Mouse (Mus musculus) heart, embryonic 16.5 days (tissue): Measurements from ENCODE around the gene Galp. TPM values are rescaled to one million over a fixed set of nuclear protein-coding genes. Genes with fewer than 3 reads are reported as not detected.
"Not testable (repeated sequence)": the region's sequence is repeated elsewhere in the genome, so short reads cannot be mapped to it uniquely, and the experiment has no call there.

ENCODE experiments used
- ATAC-seq: fragments of 200-750 bp; cut with Nextera tagmentation; replicated peaks from 2 replicates; pipeline ENCODE4 v1.8.0; 2017; ENCODE audit warnings: moderate number of reproducible peaks; ENCODE audit not compliant: insufficient read depth, low FRiP score; ENCODE audit errors: extremely low read depth
- H3K27ac ChIP-seq: fragments of 300-500 bp; sonication (generic); 2 replicates; pipeline ENCODE4 v1.5.1; 2014; ENCODE audit warnings: mild to moderate bottlenecking, low read length, control low read depth, moderate library complexity
- H3K27me3 ChIP-seq: fragments of 300-500 bp; sonication (generic); 2 replicates; pipeline ENCODE4 v1.6.1; 2014; ENCODE audit warnings: low read length, mixed read lengths; ENCODE audit not compliant: control insufficient read depth, insufficient read depth
- H3K36me3 ChIP-seq: fragments of 300-500 bp; sonication (generic); 2 replicates; pipeline ENCODE4 v1.6.1; 2014; ENCODE audit not compliant: control insufficient read depth, insufficient read depth
- H3K4me1 ChIP-seq: fragments of 300-500 bp; sonication (generic); 2 replicates; pipeline ENCODE4 v1.6.1; 2014; ENCODE audit warnings: low read length, mixed read lengths; ENCODE audit not compliant: control insufficient read depth, insufficient read depth
- H3K4me2 ChIP-seq: fragments of 300-500 bp; sonication (generic); 2 replicates; pipeline ENCODE4 v1.6.1; 2014; ENCODE audit warnings: low read depth, mild to moderate bottlenecking, control low read depth, low read length
- H3K4me3 ChIP-seq: fragments of 300-500 bp; sonication (generic); 2 replicates; pipeline ENCODE4 v1.5.1; 2014; ENCODE audit warnings: mild to moderate bottlenecking, control low read depth, low read length
- H3K9ac ChIP-seq: fragments of 300-500 bp; sonication (generic); 2 replicates; pipeline ENCODE4 v1.6.1; 2014; ENCODE audit warnings: low read length, control low read depth
- H3K9me3 ChIP-seq: fragments of 300-500 bp; sonication (generic); replicated peaks from 2 replicates; pipeline ENCODE4 v1.6.1; 2016; ENCODE audit warnings: low read length; ENCODE audit not compliant: control insufficient read depth
- WGBS: fragments of 180-500 bp; shearing (Covaris S2); extraction: QIAGEN DNeasy Blood & Tissue Kit; methylation state at CpG from one replicate; pipeline ENCODE4 v1.1.7; 2014; 5-methylcytosine and 5-hydroxymethylcytosine counted together
- polyA plus RNA-seq: library from polyadenylated mRNA; unstranded; fragments of >200 nt; fragmentation: Nextera tagmentation; extraction: Ambion mirVana; gene quantifications from 2 replicates; pipeline ENCODE4 v1.2.1, GENCODE M21; 2015

Gene Galp
- polyA plus RNA-seq, 1 experiment from 2014 or later = not detected

- H3K9ac ChIP-seq = no peak overlapping the region
- H3K4me2 ChIP-seq = no peak overlapping the region
- no peak overlapping the region for H3K4me3 ChIP-seq
- H3K36me3 ChIP-seq = no peaks in the 10 kb centered on the region
- H3K27ac ChIP-seq = no peak overlapping the region
- 38% methylated on average over 5 of the region's 5 CpGs for WGBS
- no peak for ATAC-seq
- no peaks in the 10 kb centered on the region for H3K27me3 ChIP-seq
- H3K4me1 ChIP-seq = no peaks in the 10 kb centered on the region
- peaks cover 9% of the 10 kb centered on the region for H3K9me3 ChIP-seq
Observed at GRCm38 (mm10) chr7:6213144-6213543, 16.3 kb downstream of the Galp start.

DNA sequence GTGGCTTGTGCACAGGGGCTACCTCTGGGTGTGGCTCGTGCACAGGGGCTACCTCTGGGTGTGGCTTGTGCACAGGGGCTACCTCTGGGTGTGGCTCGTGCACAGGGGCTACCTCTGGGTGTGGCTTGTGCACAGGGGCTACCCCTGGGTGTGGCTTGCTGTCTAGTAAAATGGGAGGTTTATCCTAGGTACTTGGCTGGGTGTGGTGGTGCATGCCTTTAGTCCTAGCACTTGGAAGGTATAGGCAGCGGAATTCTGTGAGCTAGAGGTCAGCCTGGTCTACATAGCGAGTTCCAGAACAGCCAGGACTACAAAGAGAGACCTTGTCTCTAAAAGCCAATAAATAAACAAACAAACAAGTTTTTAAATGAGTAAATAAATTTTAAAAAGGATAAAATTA is 17.8 kb downstream of the Galp start:
- H3K27ac ChIP-seq, H3K4me3 ChIP-seq, H3K4me2 ChIP-seq, H3K36me3 ChIP-seq, H3K4me1 ChIP-seq, H3K9me3 ChIP-seq, H3K9ac ChIP-seq, H3K27me3 ChIP-seq, ATAC-seq: not testable (repeated sequence)
- WGBS = 52% methylated on average over 4 of the region's 4 CpGs

DNA sequence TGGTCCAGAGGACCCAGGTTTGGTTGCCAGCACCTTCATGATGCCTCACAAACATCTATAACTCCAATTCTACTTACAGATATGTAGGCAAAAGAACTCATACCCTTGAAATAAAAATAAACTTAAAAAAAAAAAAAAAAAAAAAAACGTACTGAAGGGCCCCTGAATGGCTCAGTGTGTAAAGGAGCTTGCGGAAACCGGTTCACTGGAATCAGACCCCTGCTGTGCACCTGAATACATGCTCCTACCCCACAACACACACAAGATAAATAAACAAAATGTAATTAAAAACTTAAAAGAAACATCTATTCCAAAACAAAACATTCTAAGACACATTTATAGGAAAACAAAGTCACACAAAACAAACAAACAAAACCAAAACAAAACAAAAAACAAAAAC is 23.3 kb downstream of the Galp start:
- Histone ChIP-seq H3K27me3 (no peaks in the 10 kb centered on the region), H3K9ac (no peak overlapping the region), H3K9me3 (peaks cover 5% of the 10 kb centered on the region), H3K36me3 (no peaks in the 10 kb centered on the region), H3K4me3 (no peak overlapping the region), H3K27ac (no peak overlapping the region), H3K4me1 (no peaks in the 10 kb centered on the region), H3K4me2 (no peak overlapping the region)
- ATAC-seq = no peak
- WGBS = 56% methylated on average over 3 of the region's 3 CpGs

DNA sequence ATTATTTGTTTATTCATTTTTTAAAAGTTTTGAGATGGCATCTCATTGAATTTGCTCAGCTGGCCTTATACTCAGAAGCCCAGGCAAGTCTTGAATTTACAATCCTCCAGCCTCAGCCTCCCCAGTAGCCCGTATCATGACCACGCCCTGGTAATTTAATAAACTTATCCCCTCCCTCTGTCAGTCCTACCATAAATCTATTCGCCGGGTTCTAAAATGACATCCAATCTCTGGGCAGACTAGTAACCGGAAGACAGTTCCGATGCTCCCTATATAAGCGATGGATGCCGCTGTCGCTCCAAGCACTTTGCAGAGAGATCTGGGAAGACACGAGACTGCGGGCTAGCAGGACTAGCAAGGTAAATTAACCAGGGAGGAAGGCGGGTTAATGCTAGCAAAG is 25.1 kb downstream of the Galp start, which contains the start of gene Zscan5b:
Gene Zscan5b (plus strand): TSS at position 301 of the 400 bp plus-strand sequence.
- Histone ChIP-seq H3K9ac (no peak within 1 kb of the TSS), H3K27me3 (no peaks in the 10 kb centered on the region), H3K36me3 (no peaks in the 10 kb centered on the region), H3K4me2 (no peak within 1 kb of the TSS), H3K9me3 (peaks cover under 1% of the 10 kb centered on the region; the same call in 1 of the 2 replicates), H3K4me1 (no peaks in the 10 kb centered on the region), H3K4me3 (no peak within 1 kb of the TSS), H3K27ac (no peak within 1 kb of the TSS)
- 90% methylated on average over 12 of the region's 12 CpGs for WGBS
- no peak for ATAC-seq

GRCm38 (mm10) chr7:6228491-6228890 is 31.6 kb downstream of the Galp start:
- H3K4me3 ChIP-seq, H3K9ac ChIP-seq, H3K4me1 ChIP-seq, H3K4me2 ChIP-seq, H3K36me3 ChIP-seq, H3K27me3 ChIP-seq, ATAC-seq, H3K9me3 ChIP-seq, H3K27ac ChIP-seq: not testable (repeated sequence)
- WGBS = 51% methylated on average over 8 of the region's 8 CpGs

DNA sequence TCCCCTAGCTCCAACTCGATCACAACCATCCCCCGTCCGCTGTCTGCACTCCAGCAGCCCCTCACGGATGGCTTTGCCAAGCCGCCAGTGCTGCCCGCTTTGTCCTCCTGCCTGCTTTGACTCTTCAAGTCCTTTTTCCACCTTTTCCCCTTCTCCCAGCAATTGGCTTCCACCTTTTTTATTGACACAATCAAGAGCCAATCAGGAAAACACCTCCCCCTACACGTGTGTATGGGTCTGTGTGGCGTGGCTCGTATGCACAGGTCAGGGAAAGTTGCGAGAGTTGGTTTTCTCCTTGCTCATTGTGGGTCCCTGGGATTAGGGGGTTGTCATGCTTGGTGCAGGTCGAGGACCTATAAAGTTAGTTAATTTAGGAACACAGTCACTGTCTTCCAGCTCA is 42.9 kb downstream of the Galp start:
- 41% methylated on average over 11 of the region's 11 CpGs for WGBS
- no peak overlapping the region for H3K4me3 ChIP-seq
- H3K4me2 ChIP-seq = no peak overlapping the region
- H3K9me3 ChIP-seq = no peaks in the 10 kb centered on the region
- no peak overlapping the region for H3K27ac ChIP-seq
- H3K27me3 ChIP-seq = no peaks in the 10 kb centered on the region
- H3K9ac ChIP-seq = no peak overlapping the region
- ATAC-seq = no peak
- no peaks in the 10 kb centered on the region for H3K36me3 ChIP-seq
- no peaks in the 10 kb centered on the region for H3K4me1 ChIP-seq

DNA sequence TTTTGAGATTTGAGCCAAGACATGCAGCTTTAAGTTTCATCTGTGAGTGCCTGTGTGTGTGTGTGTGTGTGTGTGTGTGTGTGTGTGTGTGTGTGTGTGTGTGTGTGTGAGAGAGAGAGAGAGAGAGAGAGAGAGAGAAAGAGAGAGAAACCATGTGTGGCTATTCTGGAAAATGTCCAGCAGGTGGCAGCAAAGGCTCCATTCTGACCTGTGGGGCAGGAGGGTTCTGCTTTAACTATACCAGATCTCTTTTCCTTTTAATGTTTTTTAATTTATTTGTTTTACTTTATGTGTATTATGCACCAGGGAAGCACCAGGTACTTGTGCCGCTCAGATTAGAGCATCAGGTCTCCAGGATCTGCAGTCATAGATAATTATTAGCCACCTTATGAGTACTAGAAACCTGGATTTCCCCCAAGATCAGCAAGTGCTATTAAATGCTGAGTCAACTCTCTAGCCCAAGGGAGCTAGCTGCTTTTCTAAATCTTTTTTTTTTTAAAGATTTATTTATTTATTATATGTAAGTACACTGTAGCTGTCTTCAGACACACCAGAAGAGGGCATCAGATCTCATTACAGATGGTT is 44.0 kb downstream of the Galp start:
- H3K9me3 ChIP-seq, H3K27ac ChIP-seq, H3K4me1 ChIP-seq, H3K9ac ChIP-seq, H3K36me3 ChIP-seq, H3K4me3 ChIP-seq, ATAC-seq, H3K27me3 ChIP-seq, H3K4me2 ChIP-seq: not testable (repeated sequence)
- WGBS = 18% methylated on average over 1 of the region's 1 CpGs

DNA sequence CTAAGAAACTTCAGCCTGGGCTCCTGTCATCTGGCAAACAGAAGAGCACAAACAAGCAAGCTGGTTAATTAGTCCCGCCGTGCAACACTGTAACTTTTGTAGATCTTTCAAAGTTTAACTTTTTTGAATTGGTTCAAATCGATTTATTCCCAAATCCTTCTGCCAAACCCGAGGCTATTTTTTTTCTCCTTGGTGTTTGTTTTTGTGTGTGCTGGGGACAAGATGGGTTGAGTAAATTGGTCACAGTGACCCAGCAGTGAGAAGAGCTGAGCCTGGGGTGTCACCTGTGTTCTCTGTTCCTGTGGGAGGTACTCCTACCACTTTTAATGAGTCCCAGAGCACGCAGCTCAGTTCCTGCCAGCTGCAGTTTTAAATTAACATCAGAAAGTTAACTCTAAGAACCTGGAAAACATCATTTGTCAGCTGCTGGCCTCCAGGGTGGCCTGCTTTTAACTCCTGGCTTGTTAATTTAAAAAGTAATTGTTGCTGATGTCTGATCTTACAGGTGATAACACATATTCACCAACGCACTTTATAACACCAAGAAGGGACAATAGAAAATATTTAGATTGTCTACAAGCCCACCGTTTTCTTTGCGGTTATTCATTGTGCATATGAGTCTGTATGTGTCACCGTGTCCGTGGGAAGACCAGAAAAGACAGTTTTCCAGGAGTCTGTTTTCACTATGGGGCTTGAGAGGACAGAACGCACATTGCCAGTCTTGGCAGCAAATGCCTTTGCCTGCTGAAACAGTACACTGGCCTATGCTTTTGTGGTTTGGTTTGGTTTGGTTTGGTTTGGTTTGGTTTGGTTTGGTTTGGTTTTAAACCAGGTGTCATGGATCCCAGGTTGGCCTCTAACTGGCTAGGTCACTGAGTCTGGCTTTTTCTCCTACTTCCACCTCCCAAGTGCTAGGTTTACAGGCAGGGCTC is 47.7 kb downstream of the Galp start:
- Histone ChIP-seq H3K9ac (no peak overlapping the region), H3K36me3 (no peaks in the 10 kb centered on the region), H3K4me3 (no peak overlapping the region), H3K27ac (no peak overlapping the region), H3K9me3 (no peaks in the 10 kb centered on the region), H3K4me1 (no peaks in the 10 kb centered on the region), H3K4me2 (no peak overlapping the region), H3K27me3 (no peaks in the 10 kb centered on the region)
- WGBS = 36% methylated on average over 11 of the region's 11 CpGs
- no peak for ATAC-seq

DNA sequence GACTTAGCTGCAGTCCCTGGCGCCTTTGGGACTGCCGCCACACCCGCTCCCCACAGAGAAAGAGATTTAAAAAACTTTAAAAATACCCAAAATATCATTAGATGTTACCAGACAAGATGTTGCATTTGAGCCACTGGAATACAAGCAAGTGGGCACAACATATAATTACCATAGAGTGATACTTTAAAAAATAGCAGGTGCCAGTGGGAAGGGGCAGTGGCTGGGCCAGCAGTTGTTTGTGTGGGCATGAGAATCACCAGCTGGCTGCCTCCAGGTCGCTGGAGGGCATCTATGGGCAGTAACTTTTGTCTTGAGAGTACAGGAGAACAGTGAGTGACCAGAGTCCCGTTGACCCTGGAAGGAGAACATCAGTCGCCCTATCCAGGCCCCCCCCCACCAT is 55.5 kb downstream of the Galp start, which contains the start of gene Epp13:
Gene Epp13 (plus strand): TSS at position 301 of the 400 bp plus-strand sequence.
- Histone ChIP-seq H3K4me3 (no peak within 1 kb of the TSS), H3K27ac (no peak within 1 kb of the TSS), H3K9ac (no peak within 1 kb of the TSS), H3K27me3 (no peaks in the 10 kb centered on the region), H3K36me3 (no peaks in the 10 kb centered on the region), H3K4me2 (no peak within 1 kb of the TSS), H3K4me1 (no peaks in the 10 kb centered on the region), H3K9me3 (no peaks in the 10 kb centered on the region; the same call in 1 of the 2 replicates)
- 82% methylated on average over 6 of the region's 6 CpGs for WGBS
- no peak for ATAC-seq
